ENCODE assay signal across 22 mouse cellular contexts in genomic region chr1:133383157-133383783, GRCm38 (mm10). TPM values are rescaled to one million over a fixed set of nuclear protein-coding genes. Genes with fewer than 3 reads are reported as not detected.
DNase-seq lines count a peak whose midpoint lies in the region; ATAC-seq lines count a peak whose summit lies in the region.
"Had no signal": no experiment of that assay in that cellular context is flagged by ENCODE, and none has a peak within 500 bp of the region (broad histone marks: within the 10 kb centered on the region; RNA-seq: fewer than 3 reads in every experiment).

No protein-coding gene starts in this region.

- 0 out of 2 replicates have a peak, but pooled peaks cover 6% of the 10 kb centered on the region for H3K27me3 ChIP-seq in forebrain, embryonic 13.5 days
- no peaks in the 10 kb centered on the region for H3K27me3 ChIP-seq in forebrain, embryonic 16.5 days (replicated peaks; ENCODE audit: control insufficient read depth, insufficient read depth, low read length)
- H3K27me3 ChIP-seq in kidney, embryonic 16.5 days (ENCODE audit: insufficient read depth, low read length) = no peaks in the 10 kb centered on the region
- no peaks in the 10 kb centered on the region for H3K27me3 ChIP-seq in neural tube, embryonic 12.5 days (replicated peaks)
- no peaks in the 10 kb centered on the region for H3K27me3 ChIP-seq in neural tube, embryonic 15.5 days (replicated peaks)
- H3K27me3 ChIP-seq: Patski had no signal

- DNase-seq in kidney, postnatal 36 days = no peak
- DNase-seq in cerebellum, adult 18-20 months = no peak
- no peak for DNase-seq in embryo, embryonic 9.5 days (ENCODE audit: extremely low spot score)
- DNase-seq: adrenal gland, postnatal 10 days; cerebellum, postnatal 14 days; heart, postnatal 10 days; kidney, adult 18-20 months; right cerebral cortex, postnatal 14 days; spleen, adult 18-20 months; thymus, postnatal 25 days had no signal

- 92% methylated on average over 14 of the region's 14 CpGs for WGBS in forebrain, embryonic 13.5 days
- WGBS in forebrain, embryonic 16.5 days = 94% methylated on average over 14 of the region's 14 CpGs
- WGBS in kidney, embryonic 16.5 days = 90% methylated on average over 14 of the region's 14 CpGs
- WGBS in neural tube, embryonic 12.5 days = 93% methylated on average over 14 of the region's 14 CpGs
- WGBS in neural tube, embryonic 15.5 days = 92% methylated on average over 14 of the region's 14 CpGs

- peaks cover 23% of the 10 kb centered on the region for H3K4me1 ChIP-seq in forebrain, embryonic 13.5 days
- H3K4me1 ChIP-seq in forebrain, embryonic 16.5 days (replicated peaks; ENCODE audit: control insufficient read depth, insufficient read depth, low read length) = peaks cover 10% of the 10 kb centered on the region; the same call in 1 of the 2 replicates
- H3K4me1 ChIP-seq in kidney, embryonic 16.5 days (ENCODE audit: insufficient read depth, low read length) = peaks cover 20% of the 10 kb centered on the region
- peaks cover 7% of the 10 kb centered on the region; the same call in 1 of the 2 replicates for H3K4me1 ChIP-seq in neural tube, embryonic 12.5 days
- H3K4me1 ChIP-seq in neural tube, embryonic 15.5 days = peaks cover 25% of the 10 kb centered on the region; the same call in 1 of the 2 replicates

- H3K4me2 ChIP-seq in forebrain, embryonic 13.5 days = no peak overlapping the region
- no peak overlapping the region for H3K4me2 ChIP-seq in forebrain, embryonic 16.5 days (ENCODE audit: low read length)
- H3K4me2 ChIP-seq in kidney, embryonic 16.5 days (replicated peaks; ENCODE audit: low read depth, low read length) = no peak overlapping the region
- H3K4me2 ChIP-seq in neural tube, embryonic 12.5 days (replicated peaks) = no peak overlapping the region
- no peak overlapping the region for H3K4me2 ChIP-seq in neural tube, embryonic 15.5 days
- H3K4me2 ChIP-seq: heart, embryonic 11.5 days had no signal

- no peak overlapping the region for H3K27ac ChIP-seq in forebrain, embryonic 13.5 days
- H3K27ac ChIP-seq in forebrain, embryonic 16.5 days (ENCODE audit: low read length) = no peak overlapping the region
- peak overlapping the region; percentile 45; the same call in 1 of the 2 replicates for H3K27ac ChIP-seq in kidney, embryonic 16.5 days (ENCODE audit: low read length)
- peak overlapping the region; percentile 61; the same call in 1 of the 2 replicates for H3K27ac ChIP-seq in neural tube, embryonic 12.5 days
- no peak overlapping the region for H3K27ac ChIP-seq in neural tube, embryonic 15.5 days (replicated peaks)
- H3K27ac ChIP-seq: liver, embryonic 14.5 days; macrophage had no signal

- H3K36me3 ChIP-seq in forebrain, embryonic 13.5 days (ENCODE audit: poor library complexity, severe bottlenecking) = peaks cover 42% of the 10 kb centered on the region
- no peaks in the 10 kb centered on the region for H3K36me3 ChIP-seq in forebrain, embryonic 16.5 days (ENCODE audit: control insufficient read depth, insufficient read depth)
- H3K36me3 ChIP-seq in kidney, embryonic 16.5 days (ENCODE audit: insufficient read depth, low read length) = peaks cover 49% of the 10 kb centered on the region
- H3K36me3 ChIP-seq in neural tube, embryonic 12.5 days = peaks cover 22% of the 10 kb centered on the region; the same call in 1 of the 2 replicates
- peaks cover 10% of the 10 kb centered on the region; the same call in 1 of the 2 replicates for H3K36me3 ChIP-seq in neural tube, embryonic 15.5 days

- 0 out of 2 replicates have a peak overlapping the region, but pooled peaks have one; percentile 21 for H3K9ac ChIP-seq in forebrain, embryonic 13.5 days
- no peak overlapping the region for H3K9ac ChIP-seq in forebrain, embryonic 16.5 days (replicated peaks; ENCODE audit: low read depth, low read length)
- H3K9ac ChIP-seq in kidney, embryonic 16.5 days (replicated peaks; ENCODE audit: low read length) = no peak overlapping the region
- H3K9ac ChIP-seq in neural tube, embryonic 12.5 days = no peak overlapping the region
- H3K9ac ChIP-seq in neural tube, embryonic 15.5 days (replicated peaks) = no peak overlapping the region
- H3K9ac ChIP-seq: liver, embryonic 14.5 days had no signal

- no peaks in the 10 kb centered on the region for H3K9me3 ChIP-seq in forebrain, embryonic 13.5 days (replicated peaks)
- H3K9me3 ChIP-seq in forebrain, embryonic 16.5 days (ENCODE audit: control insufficient read depth, low read length) = no peaks in the 10 kb centered on the region
- no peaks in the 10 kb centered on the region for H3K9me3 ChIP-seq in kidney, embryonic 16.5 days (ENCODE audit: low read length)
- no peaks in the 10 kb centered on the region for H3K9me3 ChIP-seq in neural tube, embryonic 12.5 days
- no peaks in the 10 kb centered on the region for H3K9me3 ChIP-seq in neural tube, embryonic 15.5 days (replicated peaks)

- no peak overlapping the region for H3K4me3 ChIP-seq in forebrain, embryonic 13.5 days
- no peak overlapping the region for H3K4me3 ChIP-seq in forebrain, embryonic 16.5 days (replicated peaks; ENCODE audit: low read length)
- H3K4me3 ChIP-seq in kidney, embryonic 16.5 days (ENCODE audit: low read length) = no peak overlapping the region
- H3K4me3 ChIP-seq in neural tube, embryonic 12.5 days = no peak overlapping the region
- no peak overlapping the region for H3K4me3 ChIP-seq in neural tube, embryonic 15.5 days (replicated peaks)

- ATAC-seq in forebrain, embryonic 13.5 days = no peak
- no peak for ATAC-seq in forebrain, embryonic 16.5 days
- no peak for ATAC-seq in kidney, embryonic 16.5 days (ENCODE audit: low FRiP score, low TSS enrichment)
- no peak for ATAC-seq in neural tube, embryonic 12.5 days (ENCODE audit: low FRiP score, low read depth)
- no peak for ATAC-seq in neural tube, embryonic 15.5 days (ENCODE audit: low FRiP score)
- ATAC-seq: CD4-positive, CD25-positive, alpha-beta regulatory T cell, adult 4 months; forebrain, embryonic 14.5 days; Patski had no signal

RNA-seq across cellular contexts. Expression of gene Etnk2, which starts 19.9 kb away (rescaled TPM):
- polyA plus RNA-seq in forebrain, embryonic 13.5 days (2015; fragmentation: Nextera tagmentation; extraction: Ambion mirVana) = 2.9 TPM in 2 replicates
- 4.5 and 9.5 TPM in 2 replicates for polyA plus RNA-seq in forebrain, embryonic 16.5 days (2015; fragmentation: Nextera tagmentation; extraction: Ambion mirVana)
- 3.9 and 4.9 TPM in 2 replicates for polyA plus RNA-seq in kidney, embryonic 16.5 days (2015; fragmentation: Nextera tagmentation; extraction: Ambion mirVana)
- 5.6 TPM in 2 replicates for polyA plus RNA-seq in neural tube, embryonic 12.5 days (2016; fragmentation: Nextera tagmentation; extraction: Ambion mirVana)
- polyA plus RNA-seq in neural tube, embryonic 15.5 days (2015; fragmentation: Nextera tagmentation; extraction: Ambion mirVana) = 21.3 and 22.8 TPM in 2 replicates
- polyA plus RNA-seq: CD4-positive, CD25-positive, alpha-beta regulatory T cell, adult 4 months; macrophage had no signal

RNA-seq across cellular contexts. Expression of gene Ren1, which starts 33.0 kb away (rescaled TPM):
- not detected in 2 replicates for polyA plus RNA-seq in forebrain, embryonic 13.5 days (2015; fragmentation: Nextera tagmentation; extraction: Ambion mirVana)
- 0.30 TPM in 1 of 2 replicates, not detected in the other for polyA plus RNA-seq in forebrain, embryonic 16.5 days (2015; fragmentation: Nextera tagmentation; extraction: Ambion mirVana)
- 412 and 490 TPM in 2 replicates for polyA plus RNA-seq in kidney, embryonic 16.5 days (2015; fragmentation: Nextera tagmentation; extraction: Ambion mirVana)
- polyA plus RNA-seq in neural tube, embryonic 12.5 days (2016; fragmentation: Nextera tagmentation; extraction: Ambion mirVana) = 0.11 and 0.20 TPM in 2 replicates
- polyA plus RNA-seq in neural tube, embryonic 15.5 days (2015; fragmentation: Nextera tagmentation; extraction: Ambion mirVana) = 0.74 and 1.6 TPM in 2 replicates
- polyA plus RNA-seq: CD4-positive, CD25-positive, alpha-beta regulatory T cell, adult 4 months; forebrain, embryonic 14.5 days; heart, embryonic 11.5 days; limb, embryonic 11.5 days; macrophage; Patski had no signal

RNA-seq across cellular contexts. Expression of gene Sox13, which starts 40.9 kb away (rescaled TPM):
- polyA plus RNA-seq in forebrain, embryonic 13.5 days (2015; fragmentation: Nextera tagmentation; extraction: Ambion mirVana) = 5.8 and 6.8 TPM in 2 replicates
- 3.6 and 4.4 TPM in 2 replicates for polyA plus RNA-seq in forebrain, embryonic 16.5 days (2015; fragmentation: Nextera tagmentation; extraction: Ambion mirVana)
- 11.5 and 12.8 TPM in 2 replicates for polyA plus RNA-seq in kidney, embryonic 16.5 days (2015; fragmentation: Nextera tagmentation; extraction: Ambion mirVana)
- polyA plus RNA-seq in neural tube, embryonic 12.5 days (2016; fragmentation: Nextera tagmentation; extraction: Ambion mirVana) = 14.2 and 14.8 TPM in 2 replicates
- 4.0 and 6.7 TPM in 2 replicates for polyA plus RNA-seq in neural tube, embryonic 15.5 days (2015; fragmentation: Nextera tagmentation; extraction: Ambion mirVana)
- polyA plus RNA-seq: CD4-positive, CD25-positive, alpha-beta regulatory T cell, adult 4 months had no signal

Comparison
In these comparisons a context has a peak if more than half of its experiments do, and no peak if none do; other contexts are left out.
1. H3K27ac ChIP-seq: peak in kidney, embryonic 16.5 days (single experiment) and neural tube, embryonic 12.5 days (single experiment); none in forebrain, embryonic 13.5 days (single experiment), forebrain, embryonic 16.5 days (single experiment) and neural tube, embryonic 15.5 days (single experiment).
2. RNA of gene Ren1, which starts 33.0 kb away (polyA plus RNA-seq): 412 to 490 TPM in kidney, embryonic 16.5 days; 0.74 to 1.6 TPM in neural tube, embryonic 15.5 days, 0.11 to 0.20 TPM in neural tube, embryonic 12.5 days, not detected in forebrain, embryonic 13.5 days and 0.30 TPM in forebrain, embryonic 16.5 days; every median in the first group is over 100 times any median in the second.